Mouse (Mus musculus): ENCODE measurements at regions not wholly inside any gene's neighbourhood (a gene's known extent, or its start where the extent isn't known, plus 50 kb on each side); places are given as distances from the start of the nearest gene placed in this dataset.

DNA sequence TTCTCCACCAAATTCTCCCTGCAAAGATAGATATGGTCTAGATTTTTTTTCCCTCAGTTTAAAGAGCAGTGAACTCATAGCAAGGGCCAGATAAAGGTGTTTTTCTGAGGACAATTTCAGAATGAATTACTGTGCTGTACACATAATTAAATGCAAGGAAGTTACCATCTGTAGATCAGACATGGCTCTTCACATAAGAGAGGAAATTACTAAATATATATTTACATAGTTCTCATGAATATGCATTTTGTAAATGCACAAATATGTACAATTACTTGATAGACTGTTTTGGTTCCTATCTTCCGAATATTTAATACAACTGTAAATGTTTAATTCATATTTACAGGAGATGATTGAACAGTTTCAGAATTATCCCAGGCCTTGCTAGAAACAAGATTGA, 769.9 kb upstream of the A1bg start:
- Histone ChIP-seq H3K79me2 (replicated peaks; ENCODE audit: control insufficient read depth, extremely low read depth, insufficient read depth, poor library complexity, severe bottlenecking) (no peaks in the 10 kb centered on the region), H3K36me3 (replicated peaks in 1 of 2; ENCODE audit: control insufficient read depth in 1 of 2, insufficient read depth in 1 of 2, low read length in 1 of 2) (no peaks in the 10 kb centered on the region), H3K4me3 (replicated peaks in 1 of 3; ENCODE audit: low read depth in 2 of 3, low read length in 2 of 3, poor library complexity in 1 of 3) (no peak overlapping the region), H3K27me3 (replicated peaks) (no peaks in the 10 kb centered on the region), H3K4me2 (ENCODE audit: insufficient read depth, low read depth, poor library complexity, severe bottlenecking) (no peak overlapping the region), H3K9ac (ENCODE audit: insufficient read depth, low read depth) (no peak overlapping the region), H3K27ac (ENCODE audit: insufficient read depth, low read depth) (no peak overlapping the region), H3K9me3 (replicated peaks; ENCODE audit: low read length) (no peaks in the 10 kb centered on the region), H3K4me1 (ENCODE audit: control insufficient read depth in 1 of 2, insufficient read depth in 2 of 2) (no peaks in the 10 kb centered on the region)
- TF ChIP-seq MAFK (IDR thresholded peaks at IDR 0.05; ENCODE audit: insufficient replicate concordance, low read length) (no peak), POLR2A (IDR thresholded peaks at IDR 0.05; ENCODE audit: low read depth, low read length) (no peak), USF1 (IDR thresholded peaks at IDR 0.05; ENCODE audit: low read depth, low read length) (no peak), POLR2AphosphoS2 (IDR thresholded peaks at IDR 0.05; ENCODE audit: low read depth, low read length) (no peak), EP300 (IDR thresholded peaks at IDR 0.05; ENCODE audit: low read length) (no peak), MAZ (IDR thresholded peaks at IDR 0.05; ENCODE audit: low read depth, low read length) (no peak), TBP (conservative IDR thresholded peaks at IDR 0.05; ENCODE audit: low read depth, low read length) (no peak), BHLHE40 (IDR thresholded peaks at IDR 0.05; ENCODE audit: low read depth, low read length) (no peak), ELF1 (IDR thresholded peaks at IDR 0.05; ENCODE audit: low read depth, low read length) (no peak), MEF2A (IDR thresholded peaks at IDR 0.05; ENCODE audit: borderline replicate concordance, low read depth, low read length) (no peak), HCFC1 (IDR thresholded peaks at IDR 0.05; ENCODE audit: low read depth, low read length) (no peak), JUN (IDR thresholded peaks at IDR 0.05; ENCODE audit: insufficient read depth, low read depth, low read length) (no peak), USF2 (conservative IDR thresholded peaks at IDR 0.05; ENCODE audit: low read depth, low read length) (no peak), CHD2 (IDR thresholded peaks at IDR 0.05; ENCODE audit: low read length) (no peak)
- in situ Hi-C loops (cut with MboI; ENCODE audit: low pct_ligation_motif_present, low pct_unique_long_range_greater_than_20kb, low sequenced_read_pairs) (no loop called here), dilution Hi-C loops (cut with MboI; ENCODE audit: extremely low pct_ligation_motif_present, extremely low pct_unique_long_range_greater_than_20kb, low sequenced_read_pairs) (no loop called here)
- no peak for DNase-seq (ENCODE audit: extremely low read depth)

DNA sequence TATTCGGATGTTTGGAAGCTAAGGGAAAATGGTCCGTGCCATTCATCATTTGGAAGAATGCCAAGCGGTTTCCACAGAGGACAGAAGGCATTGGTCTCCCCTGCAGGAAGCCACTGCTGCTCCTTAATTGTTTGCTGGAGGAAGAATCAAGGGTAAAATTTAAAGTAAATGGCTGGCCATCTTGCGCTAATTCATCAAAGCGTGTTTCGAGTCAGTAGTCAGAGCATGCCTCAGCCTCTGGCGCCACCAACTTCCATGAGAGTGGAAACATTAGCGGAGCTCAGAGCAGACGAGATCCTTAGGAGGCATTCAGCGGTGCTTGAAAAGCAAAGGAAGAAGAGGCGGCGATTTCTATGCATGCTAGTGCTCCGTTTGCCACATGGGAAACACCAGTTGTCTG, 767.6 kb upstream of the A1bg start:
- H3K79me2 ChIP-seq (replicated peaks; ENCODE audit: control insufficient read depth, extremely low read depth, insufficient read depth, poor library complexity, severe bottlenecking), result no peaks in the 10 kb centered on the region
- H3K4me2 ChIP-seq (ENCODE audit: insufficient read depth, low read depth, poor library complexity, severe bottlenecking), result no peak overlapping the region
- no peaks in the 10 kb centered on the region for H3K4me1 ChIP-seq (ENCODE audit: control insufficient read depth in 1 of 2, insufficient read depth in 2 of 2)
- H3K4me3 ChIP-seq (replicated peaks in 1 of 3; ENCODE audit: low read depth in 2 of 3, low read length in 2 of 3, poor library complexity in 1 of 3), result no peak overlapping the region
- H3K27me3 ChIP-seq (replicated peaks), result no peaks in the 10 kb centered on the region
- TF ChIP-seq MAX (IDR thresholded peaks at IDR 0.05; ENCODE audit: low read length) (no peak), RCOR1 (conservative IDR thresholded peaks at IDR 0.05; ENCODE audit: low read depth, low read length) (no peak), UBTF (IDR thresholded peaks at IDR 0.05; ENCODE audit: low read depth, low read length) (no peak), MYC (IDR thresholded peaks at IDR 0.05; ENCODE audit: low read depth, low read length) (no peak), GABPA (IDR thresholded peaks at IDR 0.05; ENCODE audit: insufficient replicate concordance, low read depth, low read length) (no peak), RAD21 (IDR thresholded peaks at IDR 0.05; ENCODE audit: low read depth, low read length) (no peak), NELFE (IDR thresholded peaks at IDR 0.05; ENCODE audit: low read depth, low read length) (no peak), MAFK (IDR thresholded peaks at IDR 0.05; ENCODE audit: insufficient replicate concordance, low read length) (no peak), JUND (conservative IDR thresholded peaks at IDR 0.05; ENCODE audit: low read depth, low read length) (no peak)
- H3K36me3 ChIP-seq (replicated peaks in 1 of 2; ENCODE audit: control insufficient read depth in 1 of 2, insufficient read depth in 1 of 2, low read length in 1 of 2), result no peaks in the 10 kb centered on the region
- in situ Hi-C loops (cut with MboI; ENCODE audit: low pct_ligation_motif_present, low pct_unique_long_range_greater_than_20kb, low sequenced_read_pairs) (no loop called here), dilution Hi-C loops (cut with MboI; ENCODE audit: extremely low pct_ligation_motif_present, extremely low pct_unique_long_range_greater_than_20kb, low sequenced_read_pairs) (no loop called here)
- DNase-seq (ENCODE audit: extremely low read depth), result no peak
- no peak overlapping the region for H3K27ac ChIP-seq (ENCODE audit: insufficient read depth, low read depth)
- no peak overlapping the region for H3K9ac ChIP-seq (ENCODE audit: insufficient read depth, low read depth)
- H3K9me3 ChIP-seq (replicated peaks; ENCODE audit: low read length), result no peaks in the 10 kb centered on the region

All from CH12.LX (cell line).